Mouse (Mus musculus): ENCODE results near the gene Lsm6.
A peak's percentile ranks its signal among the peaks of the same experiment; 100 is the strongest.

Gene Lsm6

GRCm38 (mm10) chr8:78801201-78801600, 19.7 kb downstream of the Lsm6 start:
- no peak for DNase-seq

GRCm38 (mm10) chr8:78798671-78799070, 22.3 kb downstream of the Lsm6 start:
- no peak for DNase-seq

DNA sequence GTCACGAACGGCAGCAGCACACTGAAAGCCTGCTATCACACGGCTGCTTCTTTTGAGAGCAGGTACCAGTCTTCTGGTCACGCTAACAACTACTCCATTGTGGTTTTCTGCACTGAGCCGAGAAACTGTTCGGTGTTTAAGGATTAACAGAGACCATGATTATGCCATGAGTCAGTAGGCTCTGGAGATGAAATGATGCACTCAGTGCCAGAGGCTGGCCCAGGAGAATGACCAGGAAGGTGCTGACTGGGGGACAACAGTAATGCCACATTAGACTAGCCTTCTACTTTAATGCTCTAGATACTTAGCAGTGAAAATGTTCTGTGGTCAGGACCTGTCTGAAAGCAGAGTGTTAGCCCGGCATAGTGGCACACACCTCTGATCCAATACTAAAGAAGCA, 23.0 kb downstream of the Lsm6 start:
- no peak for DNase-seq

- DNase-seq: peak; percentile 49 to 53
Measured at GRCm38 (mm10) chr8:78793231-78793630, 27.7 kb downstream of the Lsm6 start.

- no peak for DNase-seq
Measured at GRCm38 (mm10) chr8:78776816-78777215, 44.1 kb downstream of the Lsm6 start.

GRCm38 (mm10) chr8:78771256-78771655, 49.7 kb downstream of the Lsm6 start:
- DNase-seq: no peak

DNA sequence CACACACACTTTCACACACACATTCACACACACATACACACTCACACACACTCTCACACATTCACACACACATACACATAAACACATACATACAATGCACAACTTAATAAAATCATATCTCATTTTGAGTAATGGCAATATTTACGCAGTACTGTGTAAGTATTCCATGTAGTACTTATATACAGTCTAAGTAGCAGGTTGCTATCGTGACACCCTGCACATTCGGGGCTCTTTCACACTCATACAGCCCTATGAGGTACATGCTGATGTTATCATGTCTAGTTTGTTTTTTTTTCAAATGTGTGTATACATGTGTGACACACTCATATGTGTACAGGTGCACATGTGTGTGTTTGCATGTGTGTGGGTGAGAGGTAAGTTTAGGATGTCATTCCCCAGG, 50.4 kb downstream of the Lsm6 start:
- DNase-seq: no peak

DNA sequence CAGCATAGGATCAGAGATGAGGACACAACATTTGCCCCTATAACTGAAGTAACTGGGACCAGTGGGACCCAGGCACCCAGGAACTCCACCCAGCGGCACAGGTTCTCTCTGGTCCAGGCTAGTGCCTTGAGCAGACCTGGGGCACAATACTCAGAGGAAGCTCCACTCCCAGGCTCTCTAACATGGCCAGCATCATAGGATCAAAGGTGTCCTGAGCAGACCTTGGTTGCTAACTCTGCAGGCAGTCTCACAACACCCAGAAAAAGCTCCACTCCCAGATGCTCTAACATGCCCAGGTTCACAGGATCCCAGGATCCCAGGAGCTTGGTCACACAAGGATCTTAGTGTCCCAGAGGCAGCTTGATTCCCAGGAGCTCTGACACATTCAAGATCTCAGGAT, 55.4 kb downstream of the Lsm6 start:
- DNase-seq: no peak

GRCm38 (mm10) chr8:78764976-78765375, 56.0 kb downstream of the Lsm6 start:
- no peak for DNase-seq

GRCm38 (mm10) chr8:78759139-78759538, 61.8 kb downstream of the Lsm6 start:
- no peak for DNase-seq

- DNase-seq: no peak
Measured at GRCm38 (mm10) chr8:78754986-78755385, 66.0 kb downstream of the Lsm6 start.

All from cerebellum, postnatal 10 days (tissue).